Mouse (Mus musculus): Measurements from ENCODE around the gene Hoxa3. TPM values are rescaled to one million over a fixed set of nuclear protein-coding genes. Genes with fewer than 3 reads are reported as not detected.

Gene Hoxa3
- polyA plus RNA-seq, 1 experiment from 2014 or later, result 2.2 TPM

MicroRNAs encoded within 50 kb of the gene (microRNA counts, 519-probe panel; counts per million panel counts)
- 32.2 counts per million for microRNA mmu-miR-196b

Small RNAs within 50 kb of the gene (microRNA-seq; reads per million reads assigned to microRNA genes)
- gene Mir196b (ENCODE audit: borderline number of aligned reads), result 389 reads per million, percentile 78 among the genes with 10 or more reads in this experiment

Other genes with a start within 250 kb of the Hoxa3 start
- 16.1 and 16.9 TPM in 2 replicates for gene Skap2, start 200.8 kb downstream of the Hoxa3 start, polyA plus RNA-seq (2014; fragmentation: Nextera tagmentation; extraction: Ambion mirVana)
- 1.2 TPM in 2 replicates for gene Hoxa1, start 55.0 kb downstream of the Hoxa3 start, polyA plus RNA-seq (2014; fragmentation: Nextera tagmentation; extraction: Ambion mirVana)
- gene Hoxa2, start 48.5 kb downstream of the Hoxa3 start, polyA plus RNA-seq (2014; fragmentation: Nextera tagmentation; extraction: Ambion mirVana), result 3.5 and 3.6 TPM in 2 replicates
- gene 5730596B20Rik, start 35.8 kb downstream of the Hoxa3 start, polyA plus RNA-seq (2014; fragmentation: Nextera tagmentation; extraction: Ambion mirVana), result 0.45 and 0.57 TPM in 2 replicates
- gene Hoxa4, start 21.6 kb downstream of the Hoxa3 start, polyA plus RNA-seq (2014; fragmentation: Nextera tagmentation; extraction: Ambion mirVana), result 0.68 and 1.4 TPM in 2 replicates
- gene Hoxa5, start 8.7 kb downstream of the Hoxa3 start, polyA plus RNA-seq (2014; fragmentation: Nextera tagmentation; extraction: Ambion mirVana), result 2.4 and 2.6 TPM in 2 replicates
- not detected in 2 replicates for gene Hoxa6, start 4.6 kb downstream of the Hoxa3 start, polyA plus RNA-seq (2014; fragmentation: Nextera tagmentation; extraction: Ambion mirVana)
- gene Gm28308, start within 50 bp of the Hoxa3 start, polyA plus RNA-seq (2014; fragmentation: Nextera tagmentation; extraction: Ambion mirVana), result not detected in 2 replicates
- 0.49 TPM in 2 replicates for gene Hoxa7, start 8.5 kb upstream of the Hoxa3 start, polyA plus RNA-seq (2014; fragmentation: Nextera tagmentation; extraction: Ambion mirVana)
- 0.13 and 0.29 TPM in 2 replicates for gene Hoxa9, start 17.8 kb upstream of the Hoxa3 start, polyA plus RNA-seq (2014; fragmentation: Nextera tagmentation; extraction: Ambion mirVana)
- 0.20 and 0.97 TPM in 2 replicates for gene Hoxa10, start 27.5 kb upstream of the Hoxa3 start, polyA plus RNA-seq (2014; fragmentation: Nextera tagmentation; extraction: Ambion mirVana)
- gene Hoxa11, start 32.5 kb upstream of the Hoxa3 start, polyA plus RNA-seq (2014; fragmentation: Nextera tagmentation; extraction: Ambion mirVana), result not detected in 2 replicates
- gene Hoxa13, start 47.5 kb upstream of the Hoxa3 start, polyA plus RNA-seq (2014; fragmentation: Nextera tagmentation; extraction: Ambion mirVana), result 0.20 TPM in 1 of 2 replicates, not detected in the other
- not detected in 2 replicates for gene Evx1, start 100.2 kb upstream of the Hoxa3 start, polyA plus RNA-seq (2014; fragmentation: Nextera tagmentation; extraction: Ambion mirVana)